Mouse (Mus musculus): Measurements from ENCODE around the gene Mup22.
"Not testable (repeated sequence)": the region's sequence is repeated elsewhere in the genome, so short reads cannot be mapped to it uniquely, and the experiment has no call there.

The Mup22 gene

GRCm38 (mm10) chr4:60821363-60821762, at the start of gene Mup22:
Mup22 (minus strand) TSS chr4:60821463.
- DNase-seq (ENCODE audit: low spot score in 2 of 2): not testable (repeated sequence)

DNA sequence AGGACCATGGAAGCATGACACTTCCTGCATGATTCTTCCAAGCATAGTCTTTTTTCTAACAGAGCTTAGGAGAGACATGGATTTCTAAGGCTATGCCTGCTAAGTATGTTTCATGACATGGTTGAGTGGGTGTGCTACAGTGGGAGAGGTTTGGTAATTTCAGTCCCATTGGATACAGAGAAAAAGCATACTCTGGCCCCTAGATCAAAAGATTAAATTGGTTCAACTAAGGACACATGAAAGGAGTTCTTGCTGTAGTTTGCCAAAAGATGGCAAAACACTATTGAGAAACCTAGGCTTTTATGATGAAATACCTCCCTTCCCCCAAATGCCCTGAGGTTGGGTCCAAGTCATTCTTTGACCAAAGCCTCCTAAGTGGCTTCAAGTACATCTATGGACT, 19.6 kb upstream of the Mup22 start:
- not testable (repeated sequence) for DNase-seq (ENCODE audit: low spot score in 2 of 2)
